Mouse (Mus musculus) spleen, postnatal 4 days (tissue): ENCODE results near the gene Krr1.
A peak's percentile ranks its signal among the peaks of the same experiment; 100 is the strongest.

ENCODE experiments used
- DNase-seq, 2 experiments: peaks; one replicate each; pipeline ENCODE4 v3.0.0; 2022; ENCODE audit warnings: low spot score in 2 of 2

Gene Krr1

GRCm38 (mm10) chr10:111972542-111973361 lies at the start of gene Krr1:
Krr1 (plus strand) TSS chr10:111972664.
- DNase-seq, result peak; percentile 79 to 86

GRCm38 (mm10) chr10:111923503-111924135 lies 48.8 kb upstream of the Krr1 start:
- DNase-seq, result no peak

DNA sequence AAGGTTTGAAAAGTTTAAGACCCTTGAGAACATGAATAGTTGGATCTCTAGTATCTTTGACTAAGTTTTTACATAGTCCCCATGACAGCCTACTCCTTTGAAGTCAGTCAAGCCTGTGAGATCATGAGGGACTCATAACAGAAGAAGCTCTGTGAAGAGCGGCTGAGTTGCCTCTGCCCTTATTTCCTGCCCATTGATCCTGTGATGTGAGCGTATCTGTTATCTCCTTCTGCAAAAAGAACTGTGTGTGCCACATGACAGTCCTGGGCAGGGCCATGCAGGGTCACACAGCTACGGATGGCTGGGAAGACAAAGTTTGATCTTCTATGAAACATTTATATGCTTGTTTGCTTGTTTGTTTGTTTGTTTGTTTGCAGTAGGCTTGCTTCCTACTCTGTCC lies 48.3 kb upstream of the Krr1 start:
- no peak for DNase-seq

- no peak for DNase-seq
These were observed 47.6 kb upstream of the Krr1 start for GRCm38 (mm10) chr10:111924716-111925488.

DNA sequence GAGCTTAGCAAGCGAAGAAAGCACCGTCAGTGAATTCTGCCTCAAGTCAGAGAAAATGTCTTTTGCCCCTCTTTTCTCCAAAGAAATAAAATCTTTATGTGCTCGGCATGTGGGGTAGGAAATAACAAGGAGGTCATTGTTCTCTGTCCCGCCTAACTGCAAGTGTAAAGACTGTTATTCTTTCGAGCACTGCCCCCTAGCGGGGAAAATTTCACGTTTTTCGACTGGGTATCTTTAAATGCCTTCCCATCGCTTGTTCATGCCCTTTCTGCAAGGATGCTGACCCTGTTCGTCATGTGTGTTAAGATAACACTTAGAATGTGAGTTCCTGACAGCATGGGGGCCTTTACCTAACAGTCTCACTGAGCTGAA lies 47.0 kb upstream of the Krr1 start:
- peak; percentile 78 to 92 for DNase-seq

DNA sequence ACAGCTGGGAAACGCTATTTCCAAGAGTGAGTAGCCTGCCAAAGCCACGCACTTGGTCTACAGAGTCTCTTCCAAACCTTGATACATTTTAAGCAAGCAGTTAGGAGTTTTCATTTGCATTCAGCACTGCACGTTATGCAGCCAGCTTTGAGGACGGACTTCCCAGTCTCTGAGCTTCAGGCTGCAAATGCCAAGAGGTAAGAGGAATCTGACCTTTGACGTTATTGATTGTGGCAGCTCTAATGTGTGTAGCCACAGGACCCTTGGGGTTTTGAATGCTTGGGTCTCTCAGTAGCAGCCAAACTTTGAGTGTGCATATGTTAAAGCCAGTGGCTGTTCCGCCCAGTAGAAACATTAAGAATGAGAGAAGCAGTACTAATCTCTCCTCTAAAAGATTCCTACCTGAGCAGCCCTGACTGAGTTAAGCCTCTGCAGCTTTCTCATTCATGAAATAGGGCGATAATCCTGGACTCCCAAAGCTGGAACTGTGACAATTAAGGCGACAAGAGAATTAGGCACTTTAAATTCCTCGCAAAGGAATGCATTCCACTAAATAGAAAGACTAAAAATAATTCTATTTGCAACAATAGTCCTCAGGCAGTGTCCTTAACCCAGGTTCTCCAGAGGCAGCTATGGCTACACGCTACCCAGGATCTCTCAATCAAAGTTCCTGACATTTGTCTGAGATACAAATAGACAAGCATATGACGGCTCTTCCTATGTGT lies 39.7 kb upstream of the Krr1 start:
- no peak for DNase-seq

DNA sequence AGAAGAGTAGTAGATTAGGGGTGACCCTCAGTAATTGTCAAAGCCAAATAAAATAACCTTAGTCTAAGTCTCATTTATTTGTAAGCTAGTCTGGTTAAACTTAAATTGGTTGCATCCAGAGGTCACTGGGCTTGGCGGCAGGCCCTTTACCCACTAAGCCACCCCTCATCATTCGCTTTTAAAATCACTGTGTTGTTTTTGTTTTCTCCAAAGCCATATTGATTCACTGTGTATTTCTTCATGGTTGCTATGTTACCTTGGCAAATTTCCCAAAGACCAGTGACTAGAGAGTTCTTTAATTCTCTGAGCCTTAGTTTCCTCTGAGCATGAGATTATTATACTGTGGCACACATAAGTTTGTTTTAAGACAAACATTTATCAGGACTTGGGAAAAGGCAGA lies 37.3 kb upstream of the Krr1 start:
- DNase-seq, result no peak

GRCm38 (mm10) chr10:111936021-111936420 lies 36.4 kb upstream of the Krr1 start:
- no peak for DNase-seq

DNA sequence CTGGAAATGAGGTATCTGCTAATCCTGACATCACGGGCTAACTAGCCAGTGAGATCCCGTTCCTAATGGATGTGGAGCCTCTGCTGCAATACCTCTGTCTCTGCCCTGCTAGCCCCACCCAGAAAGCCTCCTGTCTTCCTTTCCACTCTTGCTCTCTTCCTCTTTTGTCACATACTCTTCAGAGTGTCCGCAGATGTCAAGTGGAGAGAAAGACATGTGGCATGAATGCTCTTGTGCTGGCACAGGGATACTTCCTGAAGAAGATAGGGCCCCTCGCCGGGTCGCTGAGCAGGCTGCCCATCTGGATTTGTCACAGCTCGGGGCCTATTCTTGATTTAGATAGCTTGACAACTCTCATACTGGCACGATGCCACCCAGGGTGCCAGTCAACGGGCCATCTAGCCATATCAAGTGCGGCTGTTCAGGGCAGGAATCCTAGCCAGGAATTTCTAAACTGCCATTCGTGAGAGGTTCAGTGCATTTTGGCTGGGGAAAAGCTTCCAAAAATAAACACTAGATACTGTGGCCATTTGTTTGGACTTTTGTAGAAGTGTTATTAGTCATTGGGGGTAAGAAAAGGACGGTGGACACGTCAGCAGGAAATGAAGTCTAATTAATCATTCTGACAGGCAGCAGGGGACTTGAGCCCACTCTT lies 35.8 kb upstream of the Krr1 start:
- no peak for DNase-seq

GRCm38 (mm10) chr10:111937146-111937534 lies 35.3 kb upstream of the Krr1 start:
- no peak for DNase-seq

DNA sequence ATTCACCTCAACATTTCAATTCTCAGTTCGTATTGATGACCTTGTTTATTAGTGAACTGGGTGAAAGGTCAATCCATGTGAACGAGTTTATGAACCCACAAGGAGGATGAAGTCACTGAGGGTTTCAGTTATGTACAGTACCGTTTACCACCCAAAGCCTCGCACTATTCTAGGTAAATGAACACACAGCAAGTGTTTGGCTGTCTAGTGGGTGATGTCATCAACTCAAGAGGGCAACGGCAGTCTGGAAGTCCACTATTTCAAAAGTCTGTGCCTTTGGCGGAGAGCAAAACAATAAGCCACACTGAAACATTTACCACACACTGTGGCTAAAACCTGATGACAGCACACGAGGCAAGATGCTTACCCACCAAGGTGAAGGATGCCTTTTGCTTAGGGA lies 29.4 kb upstream of the Krr1 start:
- DNase-seq, result no peak

DNA sequence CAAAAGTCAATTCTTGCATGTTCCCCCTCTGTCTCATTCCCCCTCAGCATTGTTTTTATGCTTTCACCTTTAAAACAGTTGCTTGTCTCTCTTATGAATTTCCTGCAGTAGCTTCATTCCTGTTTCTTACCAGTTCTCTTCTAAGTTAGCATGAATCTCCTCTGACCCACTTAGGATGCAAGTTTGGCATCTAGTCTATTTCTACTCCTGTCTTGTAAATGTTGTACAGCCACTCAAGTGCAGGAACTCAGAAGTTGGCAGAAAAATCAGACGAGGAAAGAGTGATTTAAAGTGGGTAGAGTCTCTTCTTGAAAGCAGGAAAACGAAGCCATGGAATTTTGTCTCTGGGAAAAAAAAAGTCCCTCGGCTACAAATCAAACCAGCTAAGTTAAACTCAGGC lies 26.9 kb upstream of the Krr1 start:
- DNase-seq, result no peak

DNA sequence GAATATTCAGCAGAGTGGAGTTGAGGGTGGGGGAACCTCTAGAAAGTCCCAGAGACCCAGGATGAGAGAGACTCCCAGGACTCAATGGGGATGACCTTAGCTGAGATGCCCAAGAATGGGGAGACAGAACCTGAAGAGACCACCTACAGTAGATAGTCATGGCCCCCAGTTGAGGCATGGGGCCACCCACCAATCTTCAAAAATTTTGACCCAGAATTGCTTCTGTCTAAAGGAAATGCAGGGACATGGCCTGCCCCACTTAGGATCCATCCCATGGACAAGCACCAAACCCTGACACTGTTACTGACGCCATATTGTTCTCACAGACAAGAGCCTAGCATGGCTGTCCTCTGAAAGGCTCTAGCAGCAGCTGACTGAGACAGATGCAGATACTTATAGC lies 24.4 kb upstream of the Krr1 start:
- DNase-seq, result no peak

GRCm38 (mm10) chr10:111949008-111949407 lies 23.5 kb upstream of the Krr1 start:
- no peak for DNase-seq

GRCm38 (mm10) chr10:111955836-111956235 lies 16.6 kb upstream of the Krr1 start:
- DNase-seq, result no peak

- DNase-seq, result peak in 1 of 2 experiments; percentile 31
These were observed 15.0 kb upstream of the Krr1 start for GRCm38 (mm10) chr10:111957271-111958045.

- no peak for DNase-seq
These were observed 14.4 kb upstream of the Krr1 start for GRCm38 (mm10) chr10:111958046-111958421.

- DNase-seq, result no peak
These were observed 13.1 kb upstream of the Krr1 start for GRCm38 (mm10) chr10:111959353-111959752.

- DNase-seq, result no peak
These were observed 12.0 kb upstream of the Krr1 start for GRCm38 (mm10) chr10:111960459-111960858.

GRCm38 (mm10) chr10:111966394-111966793 lies 6.1 kb upstream of the Krr1 start:
- DNase-seq, result no peak

DNA sequence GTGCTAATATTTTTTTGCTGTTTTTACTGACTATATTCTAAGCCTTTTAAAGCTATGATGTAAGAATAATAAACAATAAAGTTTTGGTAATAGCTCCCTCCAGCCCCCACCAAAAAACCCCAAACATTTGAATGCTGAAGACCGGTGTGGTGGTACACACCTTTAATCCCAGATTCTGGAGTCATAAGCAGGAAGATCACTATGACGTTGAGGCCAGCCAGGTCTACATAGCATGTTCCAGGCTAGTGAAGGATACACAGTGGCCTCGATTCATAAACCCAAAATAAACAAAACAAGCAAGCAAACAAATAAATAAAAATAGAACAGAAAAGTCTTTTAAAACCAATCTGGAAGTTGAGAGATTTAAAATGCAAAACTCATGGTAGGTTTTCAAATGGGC lies 535 bp upstream of the Krr1 start:
- DNase-seq, result no peak
